Mouse (Mus musculus) C2C12 (cell line): Measurements from ENCODE around the gene Bckdhb. TPM values are rescaled to one million over a fixed set of nuclear protein-coding genes. Genes with fewer than 3 reads are reported as not detected.

Experiments
- H3K27me3 ChIP-seq: one replicate; pipeline ENCODE4 v1.6.1; 2011; ENCODE audit not compliant: control insufficient read depth, insufficient read depth, insufficient read length
- H3K36me3 ChIP-seq: one replicate; pipeline ENCODE4 v1.6.1; 2011; ENCODE audit not compliant: control insufficient read depth, insufficient read depth
- H3K4me3 ChIP-seq: one replicate; pipeline ENCODE4 v1.5.1; 2011; ENCODE audit warnings: mild to moderate bottlenecking, control low read depth; ENCODE audit not compliant: poor library complexity, insufficient read depth, severe bottlenecking
- H3K79me2 ChIP-seq: one replicate; pipeline ENCODE4 v1.6.1; 2011; ENCODE audit not compliant: control insufficient read depth, insufficient read depth
- H3K79me3 ChIP-seq: one replicate; pipeline ENCODE4 v1.6.1; 2011; ENCODE audit warnings: low read depth, control low read depth
- H3ac ChIP-seq: one replicate; pipeline ENCODE3; 2011; ENCODE audit warnings: low read depth; ENCODE audit not compliant: control insufficient read depth, insufficient read length
- CEBPB ChIP-seq: IDR thresholded peaks from one replicate; pipeline ENCODE4 v1.6.1; 2011; ENCODE audit warnings: low read depth, mild to moderate bottlenecking, control low read depth, moderate library complexity
- CTCF ChIP-seq: IDR thresholded peaks from one replicate; pipeline ENCODE4 v1.5.1; 2011; ENCODE audit not compliant: control insufficient read depth, insufficient read depth, insufficient read length
- FOSL1 ChIP-seq: IDR thresholded peaks from one replicate; pipeline ENCODE4 v1.8.0; 2011; ENCODE audit warnings: mild to moderate bottlenecking, low read length; ENCODE audit not compliant: poor library complexity, insufficient read depth, severe bottlenecking
- MAX ChIP-seq: IDR thresholded peaks from one replicate; pipeline ENCODE4 v1.6.1; 2011; ENCODE audit warnings: mild to moderate bottlenecking, control low read depth
- MYOD1 ChIP-seq: IDR thresholded peaks from one replicate; pipeline ENCODE4 v1.6.1; 2011; ENCODE audit warnings: low read depth; ENCODE audit not compliant: control insufficient read depth, insufficient read length
- MYOG ChIP-seq: IDR thresholded peaks from one replicate; pipeline ENCODE4 v1.6.1; 2011; ENCODE audit not compliant: control insufficient read depth, insufficient read length; ENCODE audit errors: extremely low read depth
- USF1 ChIP-seq: IDR thresholded peaks from one replicate; pipeline ENCODE4 v1.6.1; 2011; ENCODE audit warnings: low read depth, mild to moderate bottlenecking, control low read depth, moderate library complexity
- polyA plus RNA-seq: library from polyadenylated mRNA; unstranded; fragments of >200 nt; fragmentation: generic; extraction: Trizol; gene quantifications from one replicate; pipeline ENCODE4 v1.2.1, GENCODE M21; 2012; ENCODE audit warnings: missing spikeins

Bckdhb gene
- polyA plus RNA-seq, 1 experiment = 1.8 TPM

GRCm38 (mm10) chr9:84064113-84064512 is 139.2 kb downstream of the Bckdhb start:
- H3K79me3 ChIP-seq = no peaks in the 10 kb centered on the region
- no peaks in the 10 kb centered on the region for H3K36me3 ChIP-seq
- H3K79me2 ChIP-seq = no peaks in the 10 kb centered on the region
- no peak for TF ChIP-seq FOSL1
- TF ChIP-seq CTCF = no peak
- TF ChIP-seq MAX = no peak
- TF ChIP-seq MYOD1 = no peak
- TF ChIP-seq MYOG = no peak
- no peak for TF ChIP-seq CEBPB
- TF ChIP-seq USF1 = no peak
- no peak overlapping the region for H3ac ChIP-seq
- H3K27me3 ChIP-seq = no peaks in the 10 kb centered on the region
- no peak overlapping the region for H3K4me3 ChIP-seq

DNA sequence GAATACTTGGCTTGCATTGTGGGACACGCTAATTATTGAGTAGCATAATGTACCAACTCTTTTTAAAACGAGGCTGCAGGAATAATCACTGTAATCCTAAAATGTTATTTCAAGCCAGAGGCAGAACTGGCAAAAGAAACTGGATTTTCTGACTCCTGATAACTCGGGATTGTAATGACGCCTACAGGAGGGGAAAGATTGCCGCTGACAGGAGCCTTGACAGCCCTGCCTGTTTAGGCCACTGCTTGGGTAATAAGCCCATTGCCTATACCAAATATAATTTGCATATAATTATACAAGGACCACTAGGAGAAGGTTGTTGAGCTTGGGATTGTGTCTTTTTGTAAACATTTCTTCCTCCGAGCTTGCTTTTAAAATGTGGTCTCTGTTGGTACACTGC is 145.3 kb downstream of the Bckdhb start:
- Histone ChIP-seq H3K36me3 (no peaks in the 10 kb centered on the region), H3K79me2 (no peaks in the 10 kb centered on the region), H3ac (no peak overlapping the region), H3K27me3 (no peaks in the 10 kb centered on the region), H3K79me3 (no peaks in the 10 kb centered on the region), H3K4me3 (no peak overlapping the region)
- TF ChIP-seq MYOD1 = no peak
- no peak for TF ChIP-seq CTCF
- no peak for TF ChIP-seq CEBPB
- TF ChIP-seq USF1 = no peak

DNA sequence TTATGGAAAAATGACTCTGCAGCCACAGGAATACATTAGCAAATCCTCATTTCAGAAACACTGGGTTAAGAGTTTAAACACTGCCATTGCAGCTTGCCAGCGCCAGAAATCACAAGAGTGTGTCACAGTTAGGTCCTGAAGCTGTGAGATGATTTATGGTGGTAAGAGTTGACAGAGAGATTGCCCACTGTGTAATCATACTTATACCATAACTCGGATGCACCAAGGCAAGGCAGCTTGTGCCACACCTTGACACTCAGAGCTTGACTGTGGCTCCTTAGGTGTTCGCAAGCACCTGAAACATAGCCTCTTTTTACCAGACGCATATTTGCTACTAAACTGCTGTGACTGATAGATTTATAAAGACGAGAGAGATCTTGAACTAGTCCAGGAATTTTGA is 145.8 kb downstream of the Bckdhb start:
- no peaks in the 10 kb centered on the region for H3K79me2 ChIP-seq
- no peaks in the 10 kb centered on the region for H3K79me3 ChIP-seq
- H3K36me3 ChIP-seq = no peaks in the 10 kb centered on the region
- TF ChIP-seq USF1 = no peak
- no peak for TF ChIP-seq CEBPB
- TF ChIP-seq MYOG = no peak
- TF ChIP-seq CTCF = no peak
- TF ChIP-seq MYOD1 = no peak
- TF ChIP-seq MAX = no peak
- no peak for TF ChIP-seq FOSL1
- no peak overlapping the region for H3ac ChIP-seq
- no peaks in the 10 kb centered on the region for H3K27me3 ChIP-seq
- H3K4me3 ChIP-seq = no peak overlapping the region

GRCm38 (mm10) chr9:84072534-84072933 is 147.6 kb downstream of the Bckdhb start:
- Histone ChIP-seq H3K27me3 (no peaks in the 10 kb centered on the region), H3K79me3 (no peaks in the 10 kb centered on the region), H3K79me2 (no peaks in the 10 kb centered on the region), H3K36me3 (no peaks in the 10 kb centered on the region), H3K4me3 (no peak overlapping the region), H3ac (no peak overlapping the region)
- TF ChIP-seq CTCF (no peak), MAX (no peak), FOSL1 (no peak), CEBPB (no peak), MYOD1 (no peak), USF1 (no peak), MYOG (no peak)

DNA sequence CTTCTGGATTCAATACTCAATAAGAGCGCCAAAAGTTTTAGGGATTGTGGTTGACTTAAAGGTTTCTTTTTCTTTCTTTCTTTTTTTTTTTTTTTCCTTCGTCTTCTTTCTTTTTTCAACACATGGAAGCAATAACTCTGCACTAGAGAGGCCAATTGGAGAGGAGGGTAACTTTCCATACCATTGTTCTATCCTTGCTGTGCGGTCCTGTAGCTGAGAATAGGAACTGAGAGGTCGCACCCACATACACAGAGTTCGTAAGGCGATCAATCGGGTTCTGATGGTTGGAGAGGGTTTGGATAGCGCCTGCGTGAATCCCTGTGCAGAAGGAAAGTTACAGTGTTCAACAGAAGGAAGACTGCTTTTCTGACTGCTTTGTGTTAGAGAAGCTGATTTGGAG is 148.3 kb downstream of the Bckdhb start:
- Histone ChIP-seq H3K27me3 (no peaks in the 10 kb centered on the region), H3K36me3 (no peaks in the 10 kb centered on the region), H3K4me3 (no peak overlapping the region), H3ac (no peak overlapping the region), H3K79me2 (no peaks in the 10 kb centered on the region), H3K79me3 (no peaks in the 10 kb centered on the region)
- no peak for TF ChIP-seq CEBPB
- TF ChIP-seq FOSL1 = no peak
- TF ChIP-seq MYOG = no peak
- no peak for TF ChIP-seq CTCF
- TF ChIP-seq MAX = no peak
- no peak for TF ChIP-seq USF1
- TF ChIP-seq MYOD1 = no peak

- Histone ChIP-seq H3K79me2 (no peaks in the 10 kb centered on the region), H3ac (no peak overlapping the region), H3K79me3 (no peaks in the 10 kb centered on the region), H3K4me3 (no peak overlapping the region), H3K27me3 (no peaks in the 10 kb centered on the region), H3K36me3 (no peaks in the 10 kb centered on the region)
- TF ChIP-seq FOSL1 (no peak), MAX (no peak), CTCF (no peak), CEBPB (no peak), USF1 (no peak), MYOG (no peak)
Observed at GRCm38 (mm10) chr9:84083551-84083950, 158.6 kb downstream of the Bckdhb start.
